Mouse (Mus musculus) lung, adult 18-20 months (tissue): Measurements from ENCODE around the gene Rab27a.

Experiments
- DNase-seq, 2 experiments: peaks; one replicate each; pipeline ENCODE4 v3.0.0; 2022; ENCODE audit warnings: mixed read lengths in 2 of 2

Rab27a gene

DNA sequence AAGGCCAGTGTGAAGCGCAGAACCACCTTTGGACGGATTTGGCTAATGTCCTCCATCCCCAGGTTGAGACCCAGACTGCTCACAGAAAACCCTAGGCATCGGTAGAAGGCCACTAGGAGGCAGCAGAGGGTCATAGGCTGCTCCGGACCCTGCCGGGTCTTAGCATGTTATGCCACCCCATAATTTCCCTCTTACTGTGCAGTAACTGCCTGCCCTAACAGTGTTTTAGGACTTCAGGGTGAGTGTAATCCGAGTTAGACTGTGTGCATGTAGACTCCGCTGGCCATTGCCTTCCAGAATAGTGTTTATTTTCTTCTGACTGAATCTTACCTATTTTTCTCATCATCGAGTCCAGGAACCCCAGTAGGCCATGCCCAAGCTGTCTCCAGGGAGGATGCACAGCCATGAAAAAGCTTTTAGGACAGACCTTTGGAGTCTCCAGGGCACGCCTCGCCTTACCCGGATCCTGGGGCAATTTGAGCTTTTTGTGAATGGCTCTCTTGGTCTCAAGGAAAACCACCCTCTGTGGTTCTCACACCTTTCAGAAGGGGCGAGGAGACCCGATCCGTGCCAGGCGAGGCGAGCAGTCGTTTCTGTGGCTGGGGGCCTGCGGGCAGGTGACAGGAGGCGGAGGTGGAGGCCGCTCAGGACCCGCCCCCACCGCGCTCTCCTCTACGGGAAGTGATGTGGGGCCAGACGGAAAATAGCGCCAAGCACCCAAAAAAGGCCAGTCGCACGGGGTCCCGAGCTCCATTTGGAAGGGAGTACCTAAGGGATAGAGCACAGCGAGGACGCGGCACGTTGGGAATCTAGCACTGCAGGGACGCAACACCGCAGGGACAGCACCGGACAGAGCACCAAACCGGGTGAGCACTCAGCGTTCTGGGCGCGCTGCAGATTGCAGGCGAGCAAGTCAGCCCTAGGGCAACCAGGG lies at the start of gene Rab27a:
Gene Rab27a (plus strand): TSS at position 709 of the 934 bp plus-strand sequence.
- DNase-seq: peak; percentile 83 to 89

DNA sequence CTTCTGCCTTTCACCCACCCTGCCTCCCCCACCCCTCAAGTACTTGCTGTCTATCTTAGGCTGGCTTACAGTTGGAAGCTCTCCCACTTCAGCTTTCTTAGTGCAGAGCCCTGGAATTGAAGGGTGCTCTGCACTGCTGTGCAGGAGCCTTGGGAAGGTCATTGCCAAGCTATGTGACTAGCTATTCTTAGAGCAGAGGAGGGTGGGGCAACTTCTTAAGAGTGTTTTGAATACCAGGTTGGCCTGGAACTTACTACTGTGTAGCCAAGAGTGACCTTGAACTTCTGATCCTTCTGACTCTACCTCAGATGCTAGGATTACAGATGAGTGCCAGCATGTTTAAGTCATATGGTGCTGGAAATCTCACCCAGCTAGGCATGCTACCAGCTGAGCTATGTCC lies 48.5 kb upstream of the Rab27a start:
- DNase-seq: no peak

DNA sequence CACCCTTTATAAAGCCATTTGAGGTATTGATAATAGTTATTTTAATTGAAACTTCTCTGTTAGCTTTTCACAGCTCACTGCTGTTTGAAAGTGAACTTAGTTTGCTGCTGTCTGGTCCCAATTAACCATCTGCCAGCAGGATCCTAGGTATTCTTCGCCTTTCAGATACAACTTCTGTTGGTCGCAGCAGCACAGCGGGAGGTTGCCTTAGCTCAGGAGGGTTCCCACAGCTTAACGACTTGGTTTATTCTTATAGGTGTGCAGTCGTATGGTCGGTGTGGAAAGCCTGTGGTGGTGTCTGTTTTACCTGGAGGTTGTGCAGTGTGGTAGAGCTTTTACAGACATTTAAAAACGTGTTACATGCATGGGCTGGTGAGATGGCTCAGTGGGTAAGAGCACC lies 47.8 kb upstream of the Rab27a start:
- DNase-seq: no peak

DNA sequence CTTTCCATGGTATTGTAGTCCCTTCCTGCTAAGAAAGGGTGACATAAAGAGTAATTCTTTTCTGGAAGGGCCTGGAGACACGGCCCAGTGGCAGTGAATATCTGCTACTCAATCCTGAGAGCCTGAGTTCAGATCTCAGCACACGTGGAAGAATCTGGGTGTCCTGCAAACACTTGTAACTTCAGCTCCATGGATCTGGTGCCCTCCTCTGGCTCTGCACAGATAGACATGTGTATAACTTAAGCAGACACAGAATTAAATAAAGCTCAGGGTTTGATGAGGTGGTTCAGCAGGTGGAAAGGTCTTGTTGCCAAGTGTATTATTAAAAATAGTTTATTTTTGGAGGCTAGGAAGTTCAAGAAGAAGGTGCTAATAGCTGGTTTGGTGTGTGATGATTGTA lies 44.2 kb upstream of the Rab27a start:
- no peak for DNase-seq

DNA sequence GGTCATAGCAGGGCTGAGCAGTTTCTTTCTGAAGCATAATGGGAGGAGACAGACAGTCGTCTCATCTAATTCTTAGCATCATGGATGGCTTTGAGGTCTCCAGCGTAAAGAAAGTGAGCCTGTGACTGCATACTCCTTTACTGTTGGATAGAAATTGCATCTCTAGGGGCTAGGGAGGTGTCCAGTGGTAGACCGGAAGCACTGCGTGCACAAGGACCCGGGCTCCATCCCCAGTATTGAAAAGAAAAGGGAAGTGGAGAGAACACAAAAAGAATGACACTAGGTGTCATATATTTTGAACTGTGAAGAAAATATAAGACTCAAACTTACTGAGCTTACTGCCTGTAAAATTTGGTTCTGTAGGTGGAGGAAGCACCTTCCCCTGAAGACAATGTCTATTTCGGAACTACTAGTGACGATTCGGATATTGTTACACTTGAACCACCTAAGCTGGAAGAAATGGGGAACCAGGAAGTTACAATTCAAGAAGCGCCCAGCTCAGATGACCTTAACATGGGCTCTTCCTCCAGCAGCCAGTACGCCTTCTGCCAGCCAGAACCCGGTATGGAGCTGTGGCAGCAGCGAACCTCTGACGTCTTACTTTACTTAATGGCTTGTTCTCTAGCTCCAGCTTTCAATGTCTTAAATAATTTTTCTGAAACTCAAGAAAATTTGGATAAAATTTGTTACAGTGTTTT lies 43.2 kb upstream of the Rab27a start:
- DNase-seq: no peak

DNA sequence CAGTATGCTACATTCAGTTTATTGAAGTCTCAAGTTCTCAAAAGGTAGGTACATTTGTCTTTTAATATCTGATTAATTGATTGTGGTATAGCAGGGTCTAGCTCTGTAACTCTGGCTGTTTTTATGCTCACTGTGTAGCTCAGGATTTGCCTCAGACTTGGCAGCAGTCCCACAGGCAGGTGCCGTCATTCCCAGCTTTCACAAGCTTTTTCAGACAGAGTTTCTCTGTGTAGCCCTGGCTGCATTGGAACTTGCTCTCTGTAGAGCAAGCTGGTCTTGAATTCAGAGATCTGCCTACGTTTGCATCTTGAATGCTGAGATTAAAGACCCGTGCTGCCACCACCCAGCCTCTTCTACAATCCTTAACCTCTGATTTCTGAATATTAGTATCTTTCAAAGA lies 42.5 kb upstream of the Rab27a start:
- DNase-seq: no peak

DNA sequence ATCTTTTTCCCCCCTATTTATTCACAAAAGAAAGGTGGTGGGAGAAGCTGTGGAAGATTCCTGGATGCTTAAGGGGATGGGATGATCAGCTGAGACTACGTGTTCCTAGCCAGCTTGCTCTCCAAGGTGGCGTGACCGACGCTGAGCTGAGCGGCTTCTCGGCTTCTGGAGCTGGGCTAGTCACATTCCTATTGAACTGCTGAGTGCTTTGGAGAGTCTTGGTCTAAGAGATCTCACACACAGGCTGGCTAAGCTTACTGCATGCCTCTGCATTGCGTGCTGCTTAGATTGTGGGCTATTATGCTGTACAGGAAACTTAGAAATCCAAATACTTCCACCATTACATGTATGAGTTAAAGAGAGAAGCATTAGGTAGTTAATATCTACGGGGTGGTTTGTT lies 40.6 kb upstream of the Rab27a start:
- DNase-seq: peak; percentile 47 to 59

DNA sequence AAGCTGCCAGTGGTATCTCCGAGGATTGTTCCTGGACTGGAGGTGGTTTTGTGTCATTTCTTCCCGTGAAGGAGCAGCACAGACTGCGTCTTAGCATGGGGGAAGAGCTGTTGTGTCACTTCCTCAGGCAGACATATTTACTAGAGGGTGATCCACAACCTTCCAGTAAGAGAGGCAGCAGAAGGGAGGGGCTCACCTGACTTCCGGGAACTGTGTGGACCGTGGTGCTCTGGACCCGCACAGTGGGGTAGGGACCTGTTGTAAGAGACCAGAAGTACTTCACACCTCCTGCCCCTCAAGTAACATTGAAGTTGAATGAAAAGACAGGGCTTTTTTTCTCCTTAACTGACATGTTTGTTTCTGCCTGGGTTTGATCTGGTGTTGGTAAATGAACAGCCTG lies 39.5 kb upstream of the Rab27a start:
- no peak for DNase-seq

DNA sequence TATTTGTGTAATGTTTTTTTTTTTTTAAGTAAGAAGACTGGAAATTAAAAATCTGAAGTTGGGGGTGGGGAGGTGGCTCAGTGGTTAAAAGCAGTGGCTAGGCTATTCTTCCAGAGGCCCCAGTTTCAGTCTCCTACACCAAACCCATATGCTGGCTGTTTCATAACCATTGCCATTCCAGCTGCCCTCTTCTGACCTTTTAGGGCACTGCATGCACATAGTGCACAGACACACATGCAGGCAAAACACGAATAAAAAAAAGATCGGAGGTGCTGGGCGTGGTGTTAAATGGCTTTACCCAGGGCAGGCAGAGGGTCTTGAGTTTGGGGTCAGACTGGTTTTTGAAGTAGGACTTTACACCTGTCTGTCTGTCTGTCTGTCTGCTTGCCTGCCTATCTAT lies 38.5 kb upstream of the Rab27a start:
- no peak for DNase-seq

DNA sequence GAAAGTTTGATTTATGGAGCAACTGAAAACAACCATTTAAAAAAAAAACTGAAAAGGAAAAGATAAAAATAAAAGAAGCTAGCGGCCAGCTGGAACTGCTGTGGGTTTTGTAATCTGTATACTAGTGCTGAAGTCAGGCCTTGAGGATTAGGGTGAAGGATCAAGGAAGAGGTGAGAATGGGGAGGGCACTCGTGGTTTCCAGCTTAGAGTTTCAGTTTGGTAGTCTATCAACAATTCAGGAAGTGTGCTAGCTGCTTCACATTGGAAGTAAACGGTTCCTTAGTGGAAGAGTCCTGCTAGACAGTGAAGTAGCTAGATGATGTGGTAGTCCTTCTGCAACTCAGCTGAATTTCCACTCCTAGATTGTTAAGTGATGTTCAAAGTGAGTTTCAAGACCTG lies 36.3 kb upstream of the Rab27a start:
- no peak for DNase-seq

DNA sequence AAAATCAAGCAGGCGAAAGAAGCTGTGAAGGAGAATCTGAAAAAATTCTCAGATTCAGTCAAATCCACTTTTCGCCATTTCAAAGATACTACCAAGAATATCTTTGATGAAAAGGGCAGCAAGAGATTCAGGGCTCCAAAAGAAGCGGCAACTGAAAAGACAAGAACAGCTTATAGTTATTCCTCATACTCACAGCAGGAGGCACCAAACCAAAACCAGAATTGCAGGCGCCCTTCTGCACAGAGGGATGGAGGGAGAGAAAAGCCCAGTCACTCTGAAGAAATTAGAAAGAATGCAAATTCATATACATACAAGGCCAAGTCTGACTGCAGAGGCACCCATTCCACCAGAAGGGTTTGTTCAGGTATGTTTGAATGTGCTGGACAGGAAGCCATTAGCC lies 32.0 kb upstream of the Rab27a start:
- DNase-seq: no peak

DNA sequence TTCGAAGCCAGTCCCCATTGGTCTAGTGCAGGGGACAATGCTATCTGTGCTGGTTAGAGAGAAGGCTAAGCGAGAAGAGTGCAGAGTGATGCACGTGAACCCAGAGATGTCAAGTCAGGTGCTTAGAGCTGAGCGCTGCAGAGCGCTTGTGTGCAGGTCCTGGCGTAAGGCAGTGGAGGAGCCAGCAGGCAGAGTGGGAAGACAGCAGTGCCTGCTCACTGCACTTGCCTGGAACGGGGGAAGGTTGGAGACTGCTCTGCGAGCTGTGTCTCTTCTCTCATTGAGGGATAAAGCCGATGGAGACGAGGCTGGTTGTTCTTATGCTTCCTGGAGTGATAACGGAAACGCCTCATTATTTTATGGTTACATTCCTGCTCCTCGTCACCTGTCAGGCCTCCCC lies 29.9 kb upstream of the Rab27a start:
- DNase-seq: no peak

DNA sequence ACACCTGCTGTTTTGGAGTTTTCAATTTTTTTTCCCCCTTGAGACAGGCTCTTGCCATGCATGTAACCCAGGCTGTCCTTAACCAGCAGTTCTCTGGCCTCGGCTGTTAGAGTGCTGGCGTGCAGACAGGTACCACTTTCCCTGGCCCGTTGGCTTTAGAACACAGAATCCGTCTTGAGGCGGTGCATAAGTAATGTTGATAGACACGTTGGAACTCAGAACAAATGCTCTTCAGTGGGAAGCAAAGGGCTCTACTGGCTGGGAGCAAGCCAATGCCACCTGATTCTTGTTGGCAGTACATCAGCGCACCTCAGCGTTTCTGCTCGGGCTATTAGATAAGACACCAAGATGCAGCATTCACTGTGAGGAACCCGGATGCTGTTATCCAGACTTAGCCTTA lies 24.8 kb upstream of the Rab27a start:
- peak; percentile 74 to 75 for DNase-seq

DNA sequence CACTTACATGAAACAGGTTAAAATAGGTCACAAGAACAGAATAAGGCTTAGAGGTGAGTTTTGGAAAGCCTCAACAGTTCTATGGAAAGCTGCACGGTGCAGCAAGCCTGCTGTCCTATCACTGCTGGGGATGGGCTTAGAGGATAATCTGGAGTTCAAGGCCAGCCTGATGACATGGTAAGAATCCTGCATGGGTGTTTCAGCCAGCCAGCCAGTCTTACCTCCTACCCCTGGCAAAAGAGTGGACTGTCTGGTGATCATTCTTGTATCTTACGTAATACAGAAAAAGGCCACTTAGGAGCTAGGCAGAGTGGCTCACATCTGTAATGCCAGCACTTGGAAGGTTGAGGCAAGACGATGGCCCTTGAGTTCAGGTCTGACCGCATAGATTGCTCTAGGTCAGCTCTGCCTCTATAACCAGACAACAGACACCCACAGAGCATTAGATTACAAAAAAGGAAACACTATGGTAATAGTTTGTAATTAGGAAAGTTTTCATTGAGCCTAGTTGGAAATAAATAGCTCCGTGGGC lies 24.0 kb upstream of the Rab27a start:
- peak in 1 of 2 experiments; percentile 25 for DNase-seq

DNA sequence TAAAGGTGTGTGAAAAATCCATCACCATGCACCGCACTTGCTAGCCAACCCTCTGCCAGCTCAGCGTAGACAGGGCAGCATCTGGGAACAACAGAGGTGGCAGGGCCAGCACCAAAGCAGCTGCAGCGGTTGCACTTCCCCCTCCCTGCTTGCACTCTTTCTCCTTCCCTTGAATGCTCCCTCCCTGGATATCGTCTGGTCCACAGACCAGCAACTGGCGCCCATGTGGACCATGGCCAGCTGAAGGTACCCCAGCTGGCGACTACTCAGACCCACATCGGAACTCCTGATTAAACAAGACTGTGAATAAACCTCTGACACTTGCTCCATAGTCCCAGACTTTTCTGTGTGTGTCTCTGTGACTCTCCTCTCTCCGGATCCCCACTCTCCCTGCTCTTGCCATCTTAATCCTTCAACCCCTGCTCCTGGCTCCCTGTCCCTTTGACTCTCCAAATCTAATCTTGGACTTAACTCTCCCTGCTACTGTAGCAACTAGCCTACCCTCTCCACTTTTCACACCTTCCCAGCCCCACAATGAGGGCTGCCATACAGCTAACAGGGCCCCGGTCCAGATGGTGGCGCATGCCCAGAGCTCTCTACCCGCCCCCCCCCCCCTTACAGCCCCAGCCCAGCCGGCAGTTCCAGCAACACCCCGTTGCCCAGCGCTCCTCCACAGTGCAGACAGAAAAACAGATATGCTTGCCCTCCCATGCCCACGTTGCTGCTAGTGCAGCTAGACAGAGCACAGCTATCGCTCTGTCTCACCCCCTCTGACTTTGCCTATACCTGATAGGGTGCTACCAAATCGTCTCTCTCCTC lies 18.6 kb upstream of the Rab27a start:
- DNase-seq: no peak

DNA sequence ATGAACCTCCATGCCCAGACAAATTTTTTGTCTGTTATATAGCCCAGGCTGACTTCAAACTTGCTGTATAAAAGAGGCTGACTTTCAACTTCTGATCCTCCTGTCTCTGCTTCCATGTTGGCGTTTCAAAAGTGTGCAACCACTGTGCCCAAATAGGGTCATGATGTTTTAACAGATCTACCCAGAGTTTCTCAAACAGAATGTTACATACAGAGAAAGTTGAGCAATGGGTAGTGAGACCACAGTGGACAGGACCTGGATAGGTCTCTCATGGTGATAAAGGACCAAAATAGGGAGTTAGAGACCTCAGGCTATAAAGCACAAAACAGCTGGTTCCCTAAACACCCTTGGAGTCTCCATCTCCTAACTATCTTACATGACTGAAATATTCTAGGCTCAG lies 14.2 kb upstream of the Rab27a start:
- DNase-seq: no peak

DNA sequence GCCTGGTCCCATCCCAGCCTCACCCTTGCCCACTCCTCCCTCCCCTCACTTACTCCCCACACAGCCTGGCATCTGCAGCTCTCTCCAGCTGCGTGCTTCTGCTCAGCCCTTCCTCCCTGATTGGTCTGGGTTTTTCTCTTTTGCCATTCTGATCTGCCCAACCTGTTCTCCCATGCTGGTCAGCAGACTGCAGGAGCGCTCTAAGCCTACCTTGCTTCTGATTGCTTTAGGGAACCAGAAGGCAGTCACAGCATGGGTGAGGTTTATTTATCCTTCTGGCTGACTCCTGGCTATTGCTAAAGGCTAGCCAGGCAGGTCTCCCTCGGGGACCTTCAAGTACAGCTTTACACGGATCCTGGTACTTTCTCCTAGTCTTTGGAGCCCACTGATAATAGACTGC lies 13.2 kb upstream of the Rab27a start:
- DNase-seq: no peak

DNA sequence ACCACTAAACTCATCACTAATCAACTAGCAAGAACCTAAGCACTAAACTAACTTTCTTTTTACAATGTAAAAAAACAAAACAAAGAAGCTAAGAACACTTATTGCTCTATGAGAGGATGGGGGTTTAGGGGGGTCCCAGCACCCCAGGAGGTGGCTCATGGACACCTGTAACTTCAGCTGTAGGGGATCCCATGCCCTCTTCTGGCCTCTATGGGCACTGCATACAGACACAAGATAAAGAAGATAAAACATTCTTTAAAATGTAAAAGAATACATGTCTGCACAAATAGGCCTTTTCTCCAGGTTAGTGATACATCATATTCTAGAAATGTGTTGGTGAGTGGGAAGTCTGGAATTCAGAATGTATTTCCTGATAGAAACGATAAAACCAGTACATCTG lies 11.2 kb upstream of the Rab27a start:
- DNase-seq: no peak

DNA sequence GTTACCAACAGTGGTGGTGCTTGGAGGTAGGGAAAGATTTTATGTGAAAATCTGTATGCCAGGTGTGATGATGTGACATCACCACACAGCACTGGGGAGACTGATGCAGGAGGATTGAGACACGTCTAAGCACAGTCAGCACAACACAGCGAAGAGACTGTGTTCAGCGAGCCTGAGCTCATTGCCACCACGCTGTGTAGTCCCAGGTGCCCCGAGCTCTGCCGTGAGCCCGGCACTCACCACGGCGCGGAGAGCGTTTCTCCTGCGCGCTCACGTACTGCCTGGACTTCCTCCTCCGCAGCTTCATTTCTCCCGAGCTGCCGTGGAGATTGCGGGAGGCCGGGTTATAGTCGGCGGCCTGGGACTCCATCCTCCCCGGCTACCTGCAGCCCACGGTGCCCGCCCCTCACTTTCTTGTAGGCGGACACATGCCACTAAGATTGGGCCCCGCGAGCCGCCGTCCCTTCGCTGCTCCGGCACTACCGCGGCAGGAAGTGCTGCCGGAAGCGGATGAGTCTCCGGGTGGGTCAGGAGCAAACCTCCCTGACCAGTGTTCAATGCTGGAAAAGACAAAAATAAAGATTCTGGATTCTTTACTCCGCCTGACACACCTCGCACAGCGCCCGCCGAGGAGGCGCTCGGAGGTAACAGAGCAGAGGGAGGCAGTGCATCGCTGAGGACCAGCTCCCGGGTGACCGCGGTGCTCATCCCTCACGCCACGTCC lies 5.3 kb upstream of the Rab27a start:
- peak; percentile 91 for DNase-seq

DNA sequence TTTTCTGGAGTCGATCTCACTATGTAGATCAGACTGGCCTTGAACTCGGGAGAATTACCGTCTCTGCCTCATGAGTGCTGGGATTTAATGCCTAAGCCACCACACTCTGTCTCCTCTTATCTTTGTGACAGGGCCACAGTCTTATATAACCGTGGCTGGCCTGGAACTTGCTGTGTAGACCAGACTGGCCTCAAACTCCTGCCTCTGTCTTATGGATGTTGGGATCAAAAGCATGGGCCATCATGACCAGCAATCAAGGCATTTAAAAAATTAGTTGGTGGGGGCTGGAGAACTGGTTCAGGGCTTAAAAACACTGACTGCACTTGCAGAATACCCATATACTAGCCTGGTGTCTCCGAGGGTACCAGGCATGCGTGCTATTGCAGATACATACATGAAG lies 4.6 kb upstream of the Rab27a start, which contains the start of gene Pigb:
Gene Pigb (minus strand): TSS at position 299 of the 400 bp plus-strand sequence.
- DNase-seq: no peak

DNA sequence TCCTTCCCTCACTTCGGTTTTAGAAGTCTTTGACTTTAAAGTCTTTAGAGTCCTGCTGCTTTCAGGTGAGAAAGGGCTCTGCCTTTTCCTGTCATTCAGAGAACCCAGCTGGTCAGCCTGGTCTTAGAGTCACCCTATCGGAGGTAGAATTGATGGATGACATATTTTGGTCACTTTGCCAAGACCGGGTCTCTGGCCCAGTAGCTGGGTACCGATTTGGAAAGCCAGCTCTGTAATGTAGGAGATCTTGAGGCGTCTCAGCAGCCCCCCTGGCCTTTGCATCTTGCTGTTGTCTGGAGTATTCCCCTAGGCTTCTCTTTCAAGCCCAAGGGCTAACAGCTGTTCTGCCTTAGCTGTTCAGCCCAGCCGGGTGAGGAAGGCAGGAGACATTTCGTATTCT lies 550 bp downstream of the Rab27a start:
- no peak for DNase-seq

DNA sequence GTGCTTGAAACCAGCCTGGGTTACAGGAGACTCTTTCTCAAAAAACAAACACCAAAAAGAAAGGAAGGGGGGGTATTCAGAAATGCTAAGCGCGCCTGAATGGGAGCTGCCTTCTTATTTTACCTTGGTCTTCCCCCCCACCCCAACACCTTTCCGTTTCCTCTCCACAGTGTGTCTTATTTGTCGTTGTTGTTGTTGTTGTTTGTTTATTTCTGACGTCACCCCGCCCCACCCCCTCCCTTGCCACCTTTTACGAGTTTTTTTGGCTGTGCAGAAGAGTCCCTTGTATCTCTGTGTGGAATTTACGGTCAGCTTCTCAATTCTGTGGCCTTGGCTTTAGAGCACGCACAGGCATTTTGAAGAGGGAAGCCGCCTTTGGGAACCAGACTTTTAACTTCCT lies 1.1 kb downstream of the Rab27a start:
- no peak for DNase-seq
